Mouse (Mus musculus): ENCODE data around the gene Wdfy1.

Gene Wdfy1

GRCm38 (mm10) chr1:79775927-79776458, at the start of gene Wdfy1, which contains the start of gene Mrpl44:
Gene Wdfy1 (minus strand): TSS chr1:79776143.
Gene Mrpl44 (plus strand): TSS chr1:79776018.
- DNase-seq (ENCODE audit: extremely low spot score, low spot score) = peak; percentile 99

DNA sequence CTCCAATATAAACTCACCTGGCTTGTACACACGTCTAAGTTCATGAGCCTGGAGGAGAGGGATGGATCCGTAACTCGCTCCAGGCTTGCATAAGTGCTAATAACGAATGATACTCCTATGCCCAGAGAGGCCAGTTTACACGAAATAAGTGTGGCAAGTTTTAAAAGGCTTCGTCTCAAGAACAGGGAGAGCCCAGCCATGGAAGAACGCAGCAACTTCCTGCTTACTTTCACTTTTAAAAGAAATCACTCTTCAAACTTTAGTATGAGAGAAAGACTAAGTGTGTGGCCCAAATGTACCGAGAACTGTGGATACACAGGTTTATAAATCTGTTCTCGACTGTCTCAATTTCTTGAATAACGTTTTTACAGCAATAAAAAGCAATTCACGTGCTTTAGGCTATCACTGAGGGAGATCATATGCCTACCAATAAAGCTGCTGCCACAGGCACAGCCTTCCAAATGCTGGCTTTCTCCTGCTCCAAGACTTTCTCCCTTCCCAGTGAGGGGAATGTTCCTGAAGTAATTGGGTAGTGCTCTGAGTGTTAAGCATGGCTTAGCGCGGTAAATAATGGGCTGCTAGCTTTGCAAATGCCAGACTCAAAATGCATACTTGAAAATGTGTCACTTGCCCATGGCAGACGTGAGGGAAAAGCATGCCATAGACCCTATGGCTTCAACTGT, 48.1 kb upstream of the Wdfy1 start:
- no peak for DNase-seq (ENCODE audit: extremely low spot score, low spot score)

DNA sequence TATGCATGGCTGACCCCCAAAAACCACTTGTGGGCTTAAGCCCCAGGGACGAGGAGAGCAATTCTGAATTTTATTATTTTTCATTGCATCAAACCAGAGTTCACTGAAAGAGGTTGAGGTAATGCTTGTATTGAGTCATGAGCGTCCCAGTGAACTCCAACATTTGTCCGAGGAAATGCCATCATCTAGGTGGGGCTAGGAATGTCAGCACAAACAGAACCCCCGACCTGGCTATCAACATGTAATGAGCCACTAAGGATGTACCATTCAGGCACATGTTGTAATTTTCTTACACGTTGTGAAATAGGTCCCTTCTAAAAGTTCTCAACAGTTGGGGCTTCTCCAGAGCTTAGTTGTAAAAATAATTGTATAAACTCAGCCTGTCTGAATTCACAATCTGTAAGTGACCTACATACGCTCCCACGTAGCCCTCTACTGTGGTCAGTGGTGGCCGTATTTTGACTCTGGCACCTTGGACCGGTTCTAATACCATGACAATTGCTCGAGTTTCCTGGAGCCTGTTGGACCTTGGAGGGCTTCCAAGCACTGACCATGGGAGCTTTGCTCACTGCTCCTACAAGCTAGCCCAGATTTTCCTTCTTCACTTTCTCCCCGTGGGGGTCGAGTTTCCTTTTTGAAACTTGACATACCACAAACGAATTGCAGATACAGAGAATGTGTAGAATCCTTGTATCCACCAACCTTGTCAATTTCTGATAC, 47.0 kb upstream of the Wdfy1 start:
- no peak for DNase-seq (ENCODE audit: extremely low spot score, low spot score)

DNA sequence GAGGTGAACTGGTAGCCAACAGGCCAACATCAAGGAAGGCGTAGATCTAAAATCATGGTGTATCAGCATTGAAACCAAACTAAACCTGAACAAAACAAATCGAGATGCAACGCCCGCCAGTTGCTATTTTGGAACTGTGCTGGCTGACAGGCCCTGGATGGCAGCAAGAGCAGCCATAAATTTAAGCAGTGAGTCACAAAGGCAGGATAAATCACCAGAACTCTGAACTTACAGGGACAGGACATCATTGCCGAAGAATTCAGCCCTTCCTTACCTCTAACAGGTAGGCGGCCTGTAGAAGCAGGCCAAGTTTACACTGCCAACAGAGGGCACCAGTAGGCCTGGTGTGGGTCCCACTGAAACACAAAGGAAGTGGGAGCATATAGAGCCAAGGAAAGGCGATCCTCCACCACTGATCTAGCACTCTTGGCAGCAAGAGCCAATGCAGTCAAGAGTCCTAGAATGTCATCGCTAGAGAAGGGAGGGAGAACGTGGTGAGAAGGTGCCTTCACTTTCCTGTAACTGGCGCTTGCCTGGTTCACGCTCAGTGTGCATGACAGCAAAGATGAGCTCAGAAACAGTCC, 43.4 kb upstream of the Wdfy1 start:
- DNase-seq (ENCODE audit: extremely low spot score, low spot score) = no peak

- no peak for DNase-seq (ENCODE audit: extremely low spot score, low spot score)
Observed at GRCm38 (mm10) chr1:79815446-79815845, 39.5 kb upstream of the Wdfy1 start.

DNA sequence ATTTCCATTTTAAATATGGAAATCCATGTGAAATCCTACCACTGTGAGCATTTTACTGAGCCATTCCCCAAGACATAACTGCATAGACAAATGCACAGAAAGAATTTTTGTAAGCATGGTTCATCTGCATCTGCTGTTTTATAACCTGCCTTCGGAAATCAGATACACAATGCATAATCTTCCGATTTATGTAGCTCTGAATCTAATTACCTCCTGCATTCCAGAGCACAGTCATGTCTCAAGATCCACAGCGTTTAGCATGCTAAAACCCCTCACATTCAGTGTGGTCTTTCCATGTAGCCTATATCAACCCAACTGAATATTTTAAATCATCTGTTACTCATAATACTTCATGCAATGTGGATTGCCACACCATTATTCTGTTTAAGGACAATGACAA, 33.5 kb upstream of the Wdfy1 start:
- no peak for DNase-seq (ENCODE audit: extremely low spot score, low spot score)

GRCm38 (mm10) chr1:79806865-79807264, 30.9 kb upstream of the Wdfy1 start:
- no peak for DNase-seq (ENCODE audit: extremely low spot score, low spot score)

DNA sequence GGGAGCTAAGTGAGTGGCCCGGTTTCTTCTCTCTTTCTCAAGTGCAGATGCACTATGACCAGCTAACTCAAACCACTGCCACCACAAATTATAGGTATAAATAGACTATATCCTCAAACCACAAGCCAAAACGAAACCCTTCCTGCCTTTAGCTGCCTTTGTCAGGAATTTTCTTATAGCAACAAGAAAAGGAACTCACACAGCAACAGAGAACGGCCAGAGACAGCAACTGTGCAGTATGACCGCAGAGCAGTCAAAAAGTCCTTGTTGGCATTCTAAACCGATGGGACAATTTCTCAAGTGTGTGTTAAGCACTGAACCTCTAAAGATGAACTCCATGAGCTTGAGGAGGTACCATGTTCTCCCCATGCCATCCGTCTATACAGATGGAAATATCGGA, 27.7 kb upstream of the Wdfy1 start:
- DNase-seq (ENCODE audit: extremely low spot score, low spot score) = no peak

GRCm38 (mm10) chr1:79802858-79803427, 27.0 kb upstream of the Wdfy1 start:
- DNase-seq (ENCODE audit: extremely low spot score, low spot score) = no peak

DNA sequence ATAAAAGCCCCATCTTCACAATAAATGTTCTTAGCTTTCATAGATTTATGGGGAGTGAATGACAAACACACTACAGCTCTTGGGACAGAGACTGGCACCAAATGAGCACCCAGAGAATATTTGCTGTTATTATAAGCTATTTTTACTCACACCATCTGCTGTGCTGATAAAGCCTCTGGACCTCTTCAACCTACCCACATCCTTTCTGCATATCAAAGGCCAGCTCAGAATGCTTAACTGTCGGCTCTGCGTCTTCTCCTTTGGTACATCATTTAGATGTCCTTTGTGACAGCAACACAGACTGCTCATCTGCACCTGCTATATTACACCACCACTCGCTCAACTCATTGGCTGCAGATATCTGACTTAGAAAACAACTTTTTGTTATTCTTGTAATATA, 21.1 kb upstream of the Wdfy1 start:
- no peak for DNase-seq (ENCODE audit: extremely low spot score, low spot score)

DNA sequence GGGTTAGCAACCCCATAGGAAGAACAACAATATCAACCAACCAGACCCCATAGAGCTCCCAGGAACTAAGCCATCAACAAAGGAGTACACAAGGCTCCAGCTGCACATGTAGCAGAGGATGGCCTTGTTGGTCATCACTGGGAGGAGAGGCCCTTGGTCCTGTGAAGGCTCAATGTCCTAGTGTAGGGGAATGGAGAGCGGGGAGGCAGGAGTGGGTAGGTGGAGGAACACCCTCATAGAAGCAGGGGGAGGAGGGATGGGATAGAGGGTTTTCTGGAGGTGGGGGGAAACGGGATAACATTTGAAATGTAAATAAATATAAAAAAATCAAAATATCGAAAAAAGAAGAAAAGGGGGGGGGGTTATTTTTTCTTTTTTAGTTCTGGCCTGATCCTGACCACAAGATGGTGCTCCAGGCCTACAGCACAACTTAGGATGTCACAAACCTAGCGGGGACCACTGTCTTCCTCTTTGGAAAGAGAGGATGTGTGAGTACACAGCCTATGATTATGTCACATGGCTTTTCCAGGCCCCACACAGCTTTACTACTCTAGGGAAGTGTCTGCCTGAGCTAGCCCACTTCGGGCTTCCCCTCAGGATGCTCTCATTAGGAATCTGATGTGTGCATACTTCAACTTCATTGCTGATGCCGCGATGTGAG, 10.5 kb upstream of the Wdfy1 start:
- no peak for DNase-seq (ENCODE audit: extremely low spot score, low spot score)

DNA sequence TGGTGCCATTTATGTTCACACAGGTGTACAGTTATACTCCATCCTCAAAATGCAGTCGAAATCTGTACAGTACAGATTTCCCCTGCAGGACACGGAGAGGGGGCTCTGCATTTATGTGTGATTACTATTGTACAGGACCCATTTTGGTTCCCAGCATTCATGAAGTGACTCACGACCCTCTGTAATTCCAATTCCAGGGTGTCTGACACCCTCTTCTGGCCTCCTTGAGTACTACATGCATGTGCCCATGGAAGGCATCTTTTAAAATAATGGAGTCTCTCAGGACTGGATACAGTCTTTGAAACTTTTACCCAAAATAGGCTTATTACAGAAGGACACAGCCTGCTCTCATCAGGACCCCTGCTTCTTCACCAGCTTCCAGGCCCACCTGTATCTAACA, 6.5 kb upstream of the Wdfy1 start:
- DNase-seq (ENCODE audit: extremely low spot score, low spot score) = no peak

GRCm38 (mm10) chr1:79778011-79778410, 2.1 kb upstream of the Wdfy1 start:
- no peak for DNase-seq (ENCODE audit: extremely low spot score, low spot score)

GRCm38 (mm10) chr1:79774164-79774780, 1.7 kb downstream of the Wdfy1 start:
- no peak for DNase-seq (ENCODE audit: extremely low spot score, low spot score)

- no peak for DNase-seq (ENCODE audit: extremely low spot score, low spot score)
Observed at GRCm38 (mm10) chr1:79768231-79768630, 7.7 kb downstream of the Wdfy1 start.

DNA sequence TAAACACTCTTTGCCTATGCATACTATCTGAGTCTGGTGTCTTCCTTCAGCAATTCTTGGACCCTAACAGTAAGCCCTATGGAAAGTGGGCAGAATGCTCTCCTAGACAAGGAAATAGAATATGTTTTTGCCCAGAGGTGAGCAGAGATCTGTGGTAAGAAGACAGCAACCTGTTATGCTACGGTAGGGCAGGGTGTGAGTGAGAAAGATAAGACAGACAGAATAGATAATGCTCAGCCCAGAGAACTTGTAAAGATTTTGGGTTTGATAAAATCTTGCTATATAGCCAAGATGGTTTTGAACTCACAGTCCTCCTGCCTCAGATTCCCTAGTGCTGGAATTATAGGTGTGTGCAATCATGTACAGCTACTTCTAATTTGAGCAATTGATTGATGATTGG, 11.5 kb downstream of the Wdfy1 start:
- no peak for DNase-seq (ENCODE audit: extremely low spot score, low spot score)

- no peak for DNase-seq (ENCODE audit: extremely low spot score, low spot score)
Observed at GRCm38 (mm10) chr1:79764031-79764430, 11.9 kb downstream of the Wdfy1 start.

GRCm38 (mm10) chr1:79762282-79763250, 13.4 kb downstream of the Wdfy1 start:
- no peak for DNase-seq (ENCODE audit: extremely low spot score, low spot score)

DNA sequence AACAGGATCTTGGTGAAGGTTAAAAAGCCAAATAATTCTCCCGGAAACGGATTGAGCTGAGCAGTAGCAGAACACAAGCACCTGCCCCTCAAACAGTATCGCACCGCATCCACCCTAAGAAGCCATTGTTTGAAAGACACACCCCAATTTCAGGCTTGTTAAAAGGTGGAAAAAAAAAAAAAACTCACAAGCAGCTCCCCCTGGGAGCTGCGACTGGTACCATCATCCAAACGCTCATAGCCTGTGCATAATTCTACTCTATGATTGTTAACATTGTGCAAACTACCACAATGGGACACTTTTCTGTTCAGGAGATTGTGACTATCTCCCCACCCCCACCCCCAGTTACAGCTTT, 14.0 kb downstream of the Wdfy1 start:
- no peak for DNase-seq (ENCODE audit: extremely low spot score, low spot score)
